Mouse (Mus musculus) brown adipose tissue, adult 24 weeks (tissue): ENCODE measurements around the gene Lama1. TPM values are rescaled to one million over a fixed set of nuclear protein-coding genes. Genes with fewer than 3 reads are reported as not detected.
"Not testable (repeated sequence)": the region's sequence is repeated elsewhere in the genome, so short reads cannot be mapped to it uniquely, and the experiment has no call there.

Experiments used
- H3K27ac ChIP-seq: fragments of 200-500 bp; replicated peaks from 2 replicates; pipeline ENCODE4 v1.5.1; 2012; ENCODE audit warnings: low read depth, mild to moderate bottlenecking, low read length
- H3K4me1 ChIP-seq: fragments of 200-500 bp; 2 replicates; pipeline ENCODE4 v1.6.1; 2012; ENCODE audit warnings: low read length, mixed read lengths; ENCODE audit not compliant: control insufficient read depth, insufficient read depth, insufficient read length
- H3K4me3 ChIP-seq: fragments of 200-500 bp; 2 replicates; pipeline ENCODE4 v1.5.1; 2012; ENCODE audit warnings: low read depth, mild to moderate bottlenecking, low read length, moderate library complexity; ENCODE audit not compliant: insufficient read depth
- polyA plus RNA-seq: library from polyadenylated mRNA; stranded (reverse); fragments of >200 nt; gene quantifications from 2 replicates; pipeline ENCODE4 v1.2.4, GENCODE M21; 2012; ENCODE audit not compliant: missing spikeins, insufficient read depth, insufficient read length

Lama1 gene
- polyA plus RNA-seq, 1 experiment: not detected

DNA sequence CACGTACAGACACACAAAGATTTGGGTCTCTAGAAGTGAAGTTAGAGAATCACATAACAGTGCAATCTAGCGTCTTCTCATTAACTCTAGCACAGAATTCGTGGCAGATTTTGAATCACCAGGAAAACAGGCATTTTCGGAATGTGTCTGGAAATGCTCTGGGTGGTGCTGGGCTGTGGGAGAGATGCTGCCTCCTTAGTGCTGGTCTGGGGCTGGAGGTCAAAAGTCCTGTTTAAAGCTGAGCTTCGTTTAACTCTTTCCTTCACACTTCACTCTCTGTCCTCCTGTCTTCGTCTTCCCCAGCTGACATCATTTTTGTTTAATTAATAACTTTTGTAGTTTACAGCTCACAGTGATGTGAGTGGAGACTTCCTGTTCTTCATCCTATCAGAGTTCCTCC lies 38.7 kb downstream of the Lama1 start:
- Histone ChIP-seq H3K27ac (no peak overlapping the region), H3K4me1 (no peaks in the 10 kb centered on the region), H3K4me3 (no peak overlapping the region)

GRCm38 (mm10) chr17:67741229-67741628 lies 44.2 kb downstream of the Lama1 start:
- not testable (repeated sequence) for H3K4me1 ChIP-seq, H3K4me3 ChIP-seq, H3K27ac ChIP-seq

GRCm38 (mm10) chr17:67764167-67764871 lies 67.3 kb downstream of the Lama1 start:
- Histone ChIP-seq H3K27ac (no peak overlapping the region), H3K4me3 (no peak overlapping the region), H3K4me1 (no peaks in the 10 kb centered on the region)

- Histone ChIP-seq H3K4me1 (no peaks in the 10 kb centered on the region), H3K4me3 (no peak overlapping the region), H3K27ac (no peak overlapping the region)
These were observed 76.5 kb downstream of the Lama1 start for GRCm38 (mm10) chr17:67773608-67774007.

- no peaks in the 10 kb centered on the region for H3K4me1 ChIP-seq
- H3K27ac ChIP-seq: no peak overlapping the region
- no peak overlapping the region for H3K4me3 ChIP-seq
These were observed 79.7 kb downstream of the Lama1 start for GRCm38 (mm10) chr17:67776764-67777163.

GRCm38 (mm10) chr17:67779812-67780211 lies 82.8 kb downstream of the Lama1 start:
- Histone ChIP-seq H3K27ac (no peak overlapping the region), H3K4me3 (no peak overlapping the region), H3K4me1 (no peaks in the 10 kb centered on the region)

DNA sequence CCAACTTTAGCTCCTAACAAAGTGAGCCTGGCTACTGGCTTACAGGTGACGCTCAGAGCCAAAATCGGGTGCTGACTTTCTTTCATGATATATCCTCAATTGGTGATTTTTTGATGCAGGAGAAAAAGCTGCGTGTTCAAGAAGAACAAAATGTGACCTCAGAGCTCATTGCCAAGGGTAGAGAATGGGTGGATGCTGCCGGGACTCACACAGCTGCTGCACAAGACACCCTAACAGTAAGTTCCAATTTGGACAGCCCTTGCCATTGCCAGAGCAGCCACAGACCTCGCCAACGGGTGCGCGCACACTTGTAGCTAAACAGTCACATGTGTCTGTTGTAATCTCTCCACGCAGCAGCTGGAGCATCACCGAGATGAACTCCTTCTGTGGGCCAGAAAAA lies 94.0 kb downstream of the Lama1 start:
- no peak overlapping the region for H3K27ac ChIP-seq
- no peak overlapping the region for H3K4me3 ChIP-seq
- H3K4me1 ChIP-seq: no peaks in the 10 kb centered on the region

DNA sequence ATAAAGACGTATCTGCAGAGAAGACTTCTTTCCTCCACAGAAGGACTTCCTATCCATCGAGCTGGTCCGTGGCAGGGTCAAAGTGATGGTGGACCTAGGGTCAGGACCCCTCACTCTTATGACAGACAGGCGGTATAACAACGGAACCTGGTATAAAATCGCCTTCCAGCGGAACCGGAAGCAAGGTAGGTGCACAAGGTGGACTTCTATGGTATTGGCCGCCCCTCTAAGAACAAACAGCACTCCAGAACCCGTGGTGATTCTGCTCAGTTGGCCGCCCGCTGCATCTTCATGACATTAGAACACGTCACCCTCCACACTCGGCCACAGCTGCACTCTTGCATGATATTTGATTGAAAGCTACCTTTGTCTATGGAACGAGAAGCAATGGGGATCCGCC lies 112.1 kb downstream of the Lama1 start:
- Histone ChIP-seq H3K27ac (no peak overlapping the region), H3K4me1 (no peaks in the 10 kb centered on the region), H3K4me3 (no peak overlapping the region)

DNA sequence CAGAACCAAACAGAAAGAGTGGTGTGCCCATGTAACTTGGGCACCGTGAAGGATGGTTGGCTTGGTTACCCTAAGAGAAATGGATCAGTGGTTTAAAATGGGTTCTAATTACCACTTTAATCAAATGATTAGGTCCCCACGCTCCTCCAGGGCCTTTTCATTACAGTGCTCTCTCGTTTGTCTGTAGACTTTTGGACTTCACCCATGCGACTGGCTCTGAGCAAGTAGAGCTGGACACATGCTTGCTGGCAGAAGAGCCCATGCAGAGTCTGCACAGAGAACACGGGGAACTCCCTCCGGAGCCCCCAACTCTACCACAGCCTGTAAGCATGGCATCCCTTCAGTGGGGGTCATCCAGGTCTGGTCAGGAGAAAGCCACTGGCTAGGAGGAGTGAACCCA lies 116.6 kb downstream of the Lama1 start:
- H3K4me3 ChIP-seq: no peak overlapping the region
- no peak overlapping the region for H3K27ac ChIP-seq
- no peaks in the 10 kb centered on the region for H3K4me1 ChIP-seq

DNA sequence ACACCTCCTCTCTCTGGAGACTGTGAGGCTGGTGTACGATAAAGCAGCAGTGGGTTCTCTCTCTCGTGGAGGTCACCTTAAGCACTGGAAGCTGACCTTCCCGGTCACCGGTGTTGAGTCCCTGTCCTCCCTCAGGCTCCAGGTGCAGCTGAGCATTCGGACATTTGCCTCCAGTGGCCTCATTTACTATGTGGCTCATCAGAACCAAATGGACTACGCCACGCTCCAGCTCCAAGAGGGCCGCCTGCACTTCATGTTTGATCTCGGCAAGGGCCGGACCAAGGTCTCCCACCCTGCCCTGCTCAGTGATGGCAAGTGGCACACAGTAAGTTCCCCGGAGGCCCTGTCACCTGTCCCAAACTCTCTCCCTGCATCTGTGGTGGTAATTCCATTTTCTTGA lies 118.7 kb downstream of the Lama1 start:
- H3K27ac ChIP-seq: no peak overlapping the region
- H3K4me3 ChIP-seq: no peak overlapping the region
- no peaks in the 10 kb centered on the region for H3K4me1 ChIP-seq

DNA sequence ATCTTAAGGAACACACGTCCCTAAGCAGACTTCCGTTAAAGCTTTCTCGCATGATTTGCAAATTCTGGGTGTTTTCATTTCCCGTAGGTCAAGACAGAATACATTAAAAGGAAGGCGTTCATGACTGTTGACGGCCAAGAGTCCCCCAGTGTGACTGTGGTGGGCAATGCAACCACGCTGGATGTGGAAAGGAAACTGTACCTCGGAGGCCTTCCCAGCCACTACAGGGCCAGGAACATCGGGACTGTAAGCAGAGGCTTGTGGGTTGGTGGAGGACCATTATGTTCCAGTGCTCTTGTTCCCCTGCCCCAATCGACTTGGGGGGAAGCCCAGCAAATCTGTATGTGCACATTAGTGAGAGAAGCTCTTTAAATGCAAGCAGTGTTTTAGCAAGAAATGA lies 119.9 kb downstream of the Lama1 start:
- Histone ChIP-seq H3K27ac (no peak overlapping the region), H3K4me3 (no peak overlapping the region), H3K4me1 (no peaks in the 10 kb centered on the region)

GRCm38 (mm10) chr17:67827431-67827830 lies 130.4 kb downstream of the Lama1 start:
- Histone ChIP-seq H3K27ac (no peak overlapping the region), H3K4me1 (no peaks in the 10 kb centered on the region), H3K4me3 (no peak overlapping the region)

DNA sequence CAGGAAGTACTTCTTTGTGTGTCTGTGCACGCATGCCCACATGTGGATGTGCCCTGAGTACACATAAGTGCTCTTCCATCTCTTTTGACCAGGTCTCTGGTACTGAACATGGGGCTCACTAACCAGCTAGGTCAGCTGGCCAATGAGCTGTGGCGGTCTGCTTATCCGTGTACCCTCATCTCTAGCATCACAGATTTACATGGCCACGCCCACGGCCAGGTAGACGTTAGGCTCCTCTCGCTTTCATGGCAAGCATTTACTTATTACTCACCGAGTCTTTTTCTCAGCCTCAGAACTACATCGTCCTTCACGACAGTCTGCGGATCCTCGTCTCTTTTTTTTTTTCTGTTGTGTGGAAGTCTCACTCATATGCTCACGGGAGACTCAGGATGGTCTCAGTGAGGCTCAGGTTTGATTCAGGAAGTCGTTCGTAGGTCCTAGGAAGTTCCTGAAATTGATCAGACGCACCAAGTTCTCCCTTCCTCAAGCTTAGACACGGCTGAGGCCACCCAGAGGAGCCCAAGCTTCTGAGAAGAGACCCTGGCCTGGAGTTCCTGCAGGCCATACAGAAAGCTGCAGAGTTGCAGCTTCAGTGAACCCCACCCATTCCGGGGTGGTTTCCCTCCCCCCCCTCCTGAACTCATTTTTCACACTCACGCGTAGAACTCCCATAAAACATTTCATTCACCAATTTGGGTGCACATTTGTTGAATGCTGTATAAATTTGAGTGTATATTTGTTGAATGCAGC lies 139.3 kb downstream of the Lama1 start:
- Histone ChIP-seq H3K27ac (no peak overlapping the region), H3K4me3 (no peak overlapping the region), H3K4me1 (no peaks in the 10 kb centered on the region)

GRCm38 (mm10) chr17:67837351-67838090 lies 140.5 kb downstream of the Lama1 start:
- Histone ChIP-seq H3K27ac (no peak overlapping the region), H3K4me3 (no peak overlapping the region), H3K4me1 (no peaks in the 10 kb centered on the region)

DNA sequence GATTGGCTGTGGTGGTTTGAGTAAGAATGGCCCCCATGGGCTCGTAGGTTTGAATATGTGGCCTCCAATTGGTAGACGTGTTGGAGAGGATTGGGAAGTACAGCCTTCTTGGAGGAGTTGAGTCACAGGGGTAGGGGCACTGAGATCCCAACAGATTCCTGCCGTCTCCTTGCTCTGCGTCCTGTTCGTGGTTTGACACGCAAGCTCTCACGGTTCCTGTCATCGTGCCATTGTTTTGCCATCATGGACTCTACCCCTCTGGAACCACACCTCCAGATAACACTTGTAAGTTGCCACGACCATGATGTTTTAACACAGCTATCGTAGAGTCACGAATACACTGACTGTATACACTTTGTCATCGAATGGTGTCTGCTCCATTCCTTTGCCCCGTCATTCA lies 141.9 kb downstream of the Lama1 start:
- Histone ChIP-seq H3K27ac (no peak overlapping the region), H3K4me1 (no peaks in the 10 kb centered on the region), H3K4me3 (no peak overlapping the region)
